ENCODE assay signal across 18 mouse cellular contexts in the genomic region with DNA sequence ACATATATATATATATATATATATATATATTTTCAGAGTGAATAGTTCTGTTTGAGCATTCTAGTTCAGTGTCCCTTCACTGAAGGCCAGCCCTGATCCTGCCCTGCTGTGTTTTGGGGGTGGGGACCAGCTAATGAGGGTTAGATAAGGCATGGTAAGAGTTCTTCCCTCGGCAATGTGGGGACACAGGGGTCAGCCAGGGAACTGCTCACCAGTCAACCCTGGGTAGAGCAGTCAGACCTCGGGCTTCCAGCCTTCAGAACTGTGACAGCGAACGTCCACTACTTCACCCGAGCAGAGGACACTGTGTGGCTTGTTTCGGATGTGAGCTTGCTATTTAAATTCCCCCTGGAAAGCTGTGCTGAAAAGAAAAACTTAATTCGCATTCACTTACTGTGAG. TPM values are rescaled to one million over a fixed set of nuclear protein-coding genes. Genes with fewer than 3 reads are reported as not detected.
"Had no signal": no experiment of that assay in that cellular context is flagged by ENCODE, and none has a peak within 500 bp of the region (broad histone marks: within the 10 kb centered on the region; RNA-seq: fewer than 3 reads in every experiment).

No protein-coding gene starts in this region.

- H3K9ac ChIP-seq: liver, postnatal 0 days; lung, embryonic 15.5 days; midbrain, embryonic 12.5 days; neural tube, embryonic 12.5 days; stomach, embryonic 15.5 days had no signal

- H3K4me3 ChIP-seq: lung, embryonic 15.5 days; megakaryocyte, embryonic 14.5 days; midbrain, embryonic 12.5 days; neural tube, embryonic 12.5 days; stomach, embryonic 15.5 days had no signal

- ATAC-seq: liver, postnatal 0 days; lung, postnatal 0 days had no signal

- H3K27ac ChIP-seq: lung, embryonic 15.5 days; macrophage; midbrain, embryonic 12.5 days; neural tube, embryonic 12.5 days; stomach, embryonic 15.5 days; stomach, postnatal 0 days had no signal

- H3K27me3 ChIP-seq: lung, embryonic 15.5 days; midbrain, embryonic 12.5 days; neural tube, embryonic 12.5 days; stomach, embryonic 15.5 days had no signal

- H3K4me1 ChIP-seq: lung, embryonic 15.5 days; megakaryocyte, embryonic 14.5 days; midbrain, embryonic 12.5 days; neural tube, embryonic 12.5 days; stomach, embryonic 15.5 days had no signal

- DNase-seq: liver, postnatal 0 days; lung, adult 2 months; lung, postnatal 14 days; lung, postnatal 36 days; midbrain, embryonic 14.5 days; right cerebral cortex, postnatal 14 days; thymus, adult 2 months; thymus, postnatal 25 days; thymus, postnatal 4 days had no signal

- H3K9me3 ChIP-seq: lung, embryonic 15.5 days; midbrain, embryonic 12.5 days; neural tube, embryonic 12.5 days; stomach, embryonic 15.5 days had no signal

- H3K4me2 ChIP-seq: lung, embryonic 15.5 days; midbrain, embryonic 12.5 days; neural tube, embryonic 12.5 days; stomach, embryonic 15.5 days had no signal

- H3K36me3 ChIP-seq: lung, embryonic 15.5 days; midbrain, embryonic 12.5 days; neural tube, embryonic 12.5 days; stomach, embryonic 15.5 days had no signal

RNA-seq across cellular contexts. Expression of gene Tmem121, which starts 17.8 kb away (rescaled TPM):
- total RNA-seq: neutrophil, adult 5-6 weeks had no signal
- polyA plus RNA-seq: macrophage had no signal
